Mouse (Mus musculus) skeletal muscle tissue, adult 2 months (tissue): Measurements from ENCODE around the gene Neo1.
A peak's percentile ranks its signal among the peaks of the same experiment; 100 is the strongest.
"Not testable (repeated sequence)": the region's sequence is repeated elsewhere in the genome, so short reads cannot be mapped to it uniquely, and the experiment has no call there.

Experiments used
- DNase-seq: peaks from one replicate; pipeline ENCODE4 v3.0.0-alpha.2; 2012; ENCODE audit warnings: low read depth, low spot score

Gene Neo1

GRCm38 (mm10) chr9:59013365-59013764 lies 22.9 kb downstream of the Neo1 start:
- DNase-seq, result peak; percentile 41

GRCm38 (mm10) chr9:58989255-58989928 lies 46.8 kb downstream of the Neo1 start:
- DNase-seq, result no peak

GRCm38 (mm10) chr9:58979034-58979433 lies 57.2 kb downstream of the Neo1 start:
- DNase-seq, result no peak

- not testable (repeated sequence) for DNase-seq
Observed at GRCm38 (mm10) chr9:58971154-58971553, 65.1 kb downstream of the Neo1 start.

GRCm38 (mm10) chr9:58967371-58967770 lies 68.9 kb downstream of the Neo1 start:
- no peak for DNase-seq

- peak; percentile 17 for DNase-seq
Observed at GRCm38 (mm10) chr9:58955507-58955906, 80.7 kb downstream of the Neo1 start.

GRCm38 (mm10) chr9:58945910-58946309 lies 90.3 kb downstream of the Neo1 start:
- DNase-seq, result not testable (repeated sequence)

- no peak for DNase-seq
Observed at GRCm38 (mm10) chr9:58934776-58935175, 101.5 kb downstream of the Neo1 start.

- peak; percentile 19 for DNase-seq
Observed at GRCm38 (mm10) chr9:58928103-58928502, 108.1 kb downstream of the Neo1 start.

- peak; percentile 13 for DNase-seq
Observed at GRCm38 (mm10) chr9:58902869-58903585, 133.2 kb downstream of the Neo1 start.

GRCm38 (mm10) chr9:58899602-58900001 lies 136.6 kb downstream of the Neo1 start:
- DNase-seq, result no peak

GRCm38 (mm10) chr9:58891840-58892640 lies 144.2 kb downstream of the Neo1 start:
- no peak for DNase-seq

- DNase-seq, result no peak
Observed at GRCm38 (mm10) chr9:58890893-58891292, 145.3 kb downstream of the Neo1 start.

GRCm38 (mm10) chr9:58889782-58890448 lies 146.3 kb downstream of the Neo1 start:
- DNase-seq, result no peak

GRCm38 (mm10) chr9:58882686-58883085 lies 153.6 kb downstream of the Neo1 start:
- DNase-seq, result no peak

- no peak for DNase-seq
Observed at GRCm38 (mm10) chr9:58879836-58880235, 156.4 kb downstream of the Neo1 start.

GRCm38 (mm10) chr9:58876946-58877625 lies 159.2 kb downstream of the Neo1 start:
- DNase-seq, result no peak

- DNase-seq, result no peak
Observed at GRCm38 (mm10) chr9:58875439-58875838, 160.8 kb downstream of the Neo1 start.

- no peak for DNase-seq
Observed at GRCm38 (mm10) chr9:58874354-58874753, 161.9 kb downstream of the Neo1 start.

- peak; percentile 33 for DNase-seq
Observed at GRCm38 (mm10) chr9:58873541-58874324, 162.5 kb downstream of the Neo1 start.
